Mouse (Mus musculus) lung, embryonic 14.5 days (tissue): Measurements from ENCODE around the gene Gm28635. TPM values are rescaled to one million over a fixed set of nuclear protein-coding genes. Genes with fewer than 3 reads are reported as not detected.

Source experiments
- ATAC-seq: fragments of 200-750 bp; cut with Nextera tagmentation; 2 replicates; pipeline ENCODE4 v1.8.0; 2017; ENCODE audit warnings: mild to moderate bottlenecking, moderate TSS enrichment, moderate library complexity; ENCODE audit not compliant: insufficient read depth
- DNase-seq: peaks from one replicate; pipeline ENCODE4 v3.0.0-alpha.2; 2015
- H3K27ac ChIP-seq: fragments of 300-500 bp; sonication (generic); 2 replicates; pipeline ENCODE4 v1.5.1; 2014; ENCODE audit warnings: low read depth, mild to moderate bottlenecking, moderate library complexity
- H3K27me3 ChIP-seq: fragments of 300-500 bp; sonication (generic); 2 replicates; pipeline ENCODE4 v1.6.1; 2014; ENCODE audit warnings: low read length, control low read depth; ENCODE audit not compliant: insufficient read depth
- H3K36me3 ChIP-seq: fragments of 300-500 bp; sonication (generic); 2 replicates; pipeline ENCODE4 v1.6.1; 2014; ENCODE audit warnings: control low read depth; ENCODE audit not compliant: insufficient read depth
- H3K4me1 ChIP-seq: fragments of 300-500 bp; sonication (generic); 2 replicates; pipeline ENCODE4 v1.6.1; 2014; ENCODE audit warnings: antibody characterized with exemption, control low read depth; ENCODE audit not compliant: insufficient read depth
- H3K4me2 ChIP-seq: fragments of 300-500 bp; sonication (generic); 2 replicates; pipeline ENCODE4 v1.6.1; 2014; ENCODE audit warnings: mild to moderate bottlenecking
- H3K4me3 ChIP-seq: fragments of 300-500 bp; sonication (generic); 2 replicates; pipeline ENCODE4 v1.5.1; 2014; ENCODE audit warnings: low read depth, low read length
- H3K9ac ChIP-seq: fragments of 300-500 bp; sonication (generic); 2 replicates; pipeline ENCODE4 v1.6.1; 2014
- H3K9me3 ChIP-seq: fragments of 300-500 bp; sonication (generic); 2 replicates; pipeline ENCODE4 v1.6.1; 2016; ENCODE audit warnings: low read depth, low read length, control low read depth
- CTCF ChIP-seq: IDR thresholded peaks from 2 replicates; pipeline ENCODE4 v1.5.1; 2016; ENCODE audit warnings: antibody characterized with exemption, low read depth
- WGBS: fragments of 180-500 bp; shearing (Covaris S2); extraction: QIAGEN DNeasy Blood & Tissue Kit; methylation state at CpG from one replicate; pipeline ENCODE4 v1.1.7; 2014; 5-methylcytosine and 5-hydroxymethylcytosine counted together
- polyA plus RNA-seq: library from polyadenylated mRNA; unstranded; fragments of >200 nt; fragmentation: Nextera tagmentation; extraction: Ambion mirVana; gene quantifications from 2 replicates; pipeline ENCODE4 v1.2.1, GENCODE M21; 2014

Gm28635 gene
- polyA plus RNA-seq, 1 experiment from 2014 or later = not detected

DNA sequence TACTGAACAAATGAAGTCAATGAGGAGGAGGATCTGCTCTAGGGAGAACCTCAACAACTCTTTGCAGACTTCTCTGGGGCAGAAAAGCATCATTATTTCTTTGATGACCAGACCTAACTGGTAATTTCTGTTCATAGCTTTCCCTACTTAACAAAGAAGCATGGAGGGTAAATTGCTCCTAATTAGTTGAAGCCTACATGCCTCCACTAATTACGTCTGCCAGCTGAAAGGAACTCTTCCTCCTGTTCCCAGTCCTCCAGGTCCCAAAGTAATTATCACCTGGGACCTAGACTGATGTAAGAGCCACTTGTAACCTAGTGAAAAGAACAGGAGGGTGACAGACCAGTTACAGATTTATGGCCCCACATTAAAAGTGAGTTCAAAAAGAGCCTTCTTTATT lies 29.7 kb upstream of the Gm28635 start:
- no peaks in the 10 kb centered on the region for H3K27me3 ChIP-seq
- H3K9ac ChIP-seq = no peak overlapping the region
- ATAC-seq (no peak), DNase-seq (no peak)
- H3K4me2 ChIP-seq = no peak overlapping the region
- H3K4me1 ChIP-seq = no peaks in the 10 kb centered on the region
- TF ChIP-seq CTCF = no peak
- H3K4me3 ChIP-seq = no peak overlapping the region
- H3K36me3 ChIP-seq = peaks cover 63% of the 10 kb centered on the region
- 75% methylated on average over 1 of the region's 1 CpGs for WGBS
- H3K27ac ChIP-seq = no peak overlapping the region
- H3K9me3 ChIP-seq = no peaks in the 10 kb centered on the region

DNA sequence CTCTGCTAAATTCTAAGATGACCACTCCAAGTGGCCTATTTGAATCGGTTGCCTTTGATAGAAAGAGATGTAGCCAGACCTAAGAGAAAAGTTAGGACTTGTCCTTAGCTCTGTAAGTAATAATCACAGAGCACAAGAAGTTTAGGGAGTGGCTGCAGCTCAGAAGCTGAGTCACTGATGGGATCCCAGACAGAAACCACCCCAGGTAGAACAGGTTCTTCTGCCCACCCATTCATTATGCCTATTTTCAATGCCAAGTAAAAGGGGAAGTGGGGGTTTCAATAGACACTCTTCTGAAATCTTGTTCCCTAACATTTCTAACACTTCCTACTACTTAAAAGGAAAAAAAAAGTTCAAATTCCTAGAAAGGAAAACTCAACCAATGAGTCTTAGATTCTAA lies 27.5 kb upstream of the Gm28635 start:
- no peaks in the 10 kb centered on the region for H3K4me1 ChIP-seq
- H3K9me3 ChIP-seq = no peaks in the 10 kb centered on the region
- no peak overlapping the region for H3K27ac ChIP-seq
- H3K36me3 ChIP-seq = peaks cover 59% of the 10 kb centered on the region
- TF ChIP-seq CTCF = no peak
- whole genome bisulfite sequencing = 89% methylated on average over 1 of the region's 1 CpGs
- no peak overlapping the region for H3K4me3 ChIP-seq
- no peaks in the 10 kb centered on the region for H3K27me3 ChIP-seq
- no peak overlapping the region for H3K4me2 ChIP-seq
- no peak overlapping the region for H3K9ac ChIP-seq
- ATAC-seq (no peak), DNase-seq (no peak)

DNA sequence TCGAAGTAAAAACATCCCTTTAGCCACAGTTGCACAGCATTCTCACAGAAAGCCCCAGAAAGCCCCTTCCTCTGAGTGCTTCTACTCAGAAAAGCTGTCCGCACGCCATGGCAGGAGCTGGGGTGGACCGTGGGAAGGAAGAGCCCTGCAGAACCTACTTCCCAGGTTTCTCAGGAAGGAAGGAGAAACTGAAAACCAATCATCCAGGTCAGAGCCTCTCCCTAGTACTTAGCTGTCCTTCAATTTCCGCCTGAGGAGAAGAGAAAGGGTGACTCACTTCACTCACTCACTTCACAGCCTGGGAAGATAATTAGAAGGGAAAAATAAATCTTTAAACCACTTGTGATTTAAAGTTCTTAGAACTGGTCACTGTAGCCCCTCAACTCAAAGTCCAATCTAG lies 26.5 kb upstream of the Gm28635 start:
- Histone ChIP-seq H3K27ac (no peak overlapping the region), H3K4me3 (no peak overlapping the region), H3K4me2 (no peak overlapping the region), H3K36me3 (peaks cover 50% of the 10 kb centered on the region), H3K4me1 (no peaks in the 10 kb centered on the region), H3K9me3 (no peaks in the 10 kb centered on the region), H3K9ac (no peak overlapping the region), H3K27me3 (no peaks in the 10 kb centered on the region)
- no peak for ATAC-seq
- WGBS = 82% methylated on average over 5 of the region's 5 CpGs
- DNase-seq = no peak
- no peak for TF ChIP-seq CTCF

DNA sequence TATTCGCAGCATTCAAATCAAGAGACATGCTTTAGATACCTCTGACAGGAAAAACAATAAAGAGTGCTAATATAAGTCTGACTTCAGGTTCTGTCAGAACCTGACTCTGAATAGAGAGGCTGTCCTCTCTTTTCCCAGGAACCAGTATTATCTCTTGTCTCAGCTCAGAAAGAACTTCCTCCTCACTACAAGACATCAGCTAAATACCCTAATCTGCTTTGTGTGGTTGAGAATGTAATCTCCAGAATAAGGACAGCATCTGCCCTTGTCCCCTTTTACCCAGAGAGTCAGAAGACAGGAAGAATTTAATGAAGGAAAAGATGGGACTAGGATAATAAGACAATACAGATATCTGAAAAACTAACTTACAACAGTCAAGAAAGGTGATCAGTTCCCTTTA lies 25.7 kb upstream of the Gm28635 start:
- H3K9ac ChIP-seq = no peak overlapping the region
- H3K27ac ChIP-seq = no peak overlapping the region
- H3K4me1 ChIP-seq = no peaks in the 10 kb centered on the region
- TF ChIP-seq CTCF = no peak
- H3K4me3 ChIP-seq = no peak overlapping the region
- ATAC-seq (no peak), DNase-seq (no peak)
- no peaks in the 10 kb centered on the region for H3K9me3 ChIP-seq
- H3K4me2 ChIP-seq = no peak overlapping the region
- WGBS = 93% methylated on average over 1 of the region's 1 CpGs
- H3K36me3 ChIP-seq = peaks cover 51% of the 10 kb centered on the region
- H3K27me3 ChIP-seq = no peaks in the 10 kb centered on the region

DNA sequence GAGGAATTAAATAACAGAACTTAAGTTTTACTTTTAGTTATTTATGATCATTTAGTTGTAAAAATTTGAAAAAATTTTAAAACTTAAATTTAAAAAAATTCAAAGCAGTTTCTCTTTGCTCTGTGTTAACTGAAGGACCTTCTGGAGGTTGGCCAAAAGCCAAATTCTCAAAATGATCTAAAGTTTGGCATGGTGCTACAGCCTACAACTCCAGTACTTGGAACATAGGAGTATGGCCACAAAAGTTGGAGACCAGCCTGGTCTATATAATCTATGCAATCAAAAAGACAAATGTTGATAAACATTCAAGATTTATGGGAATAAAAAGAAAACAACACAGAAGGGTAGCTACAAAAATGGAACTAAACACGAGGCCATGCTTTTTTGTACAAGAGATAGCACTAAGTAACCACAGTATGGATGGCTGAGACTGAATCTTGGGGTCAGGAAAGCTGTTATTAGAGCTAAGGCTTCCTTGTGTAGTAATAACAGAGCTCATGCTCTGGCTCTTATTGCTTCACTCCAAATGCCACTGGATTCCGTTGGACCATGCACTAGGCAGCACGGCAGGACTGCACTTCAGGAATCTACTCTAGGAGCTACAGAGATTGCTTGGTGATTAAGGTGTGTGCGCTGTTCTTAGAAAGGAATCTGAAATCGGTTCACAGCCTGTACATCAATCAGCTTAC lies 17.3 kb upstream of the Gm28635 start:
- Histone ChIP-seq H3K4me3 (no peak overlapping the region), H3K27me3 (no peaks in the 10 kb centered on the region), H3K4me1 (no peaks in the 10 kb centered on the region), H3K9me3 (no peaks in the 10 kb centered on the region), H3K36me3 (peaks cover 79% of the 10 kb centered on the region), H3K9ac (no peak overlapping the region), H3K27ac (no peak overlapping the region), H3K4me2 (no peak overlapping the region)
- ATAC-seq (peak; percentile 76), DNase-seq (peak; percentile 80)
- TF ChIP-seq CTCF = no peak
- WGBS = 76% methylated on average over 5 of the region's 5 CpGs

DNA sequence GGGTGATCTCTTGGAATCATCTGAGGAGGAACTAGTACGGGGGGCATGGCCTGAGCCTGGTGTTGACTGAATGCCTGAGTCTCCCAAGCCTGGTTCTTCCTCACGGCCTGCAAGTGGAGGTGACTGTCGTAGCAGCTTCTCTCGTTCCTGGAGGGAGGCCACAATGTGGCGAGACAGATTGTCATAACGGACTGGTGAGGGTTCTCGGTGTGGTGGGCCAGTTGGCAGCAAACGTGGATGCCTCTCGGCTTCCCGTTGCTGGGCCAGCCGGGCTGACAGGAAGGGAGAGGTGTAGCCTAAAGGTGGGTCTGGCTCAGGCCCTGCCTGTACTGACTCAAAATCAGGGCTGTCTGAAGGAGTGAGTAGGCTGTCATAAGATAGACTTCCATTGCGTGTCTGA lies 12.2 kb upstream of the Gm28635 start:
- ATAC-seq (no peak), DNase-seq (no peak)
- Histone ChIP-seq H3K4me1 (no peaks in the 10 kb centered on the region), H3K4me2 (no peak overlapping the region), H3K9ac (no peak overlapping the region), H3K4me3 (no peak overlapping the region), H3K9me3 (no peaks in the 10 kb centered on the region), H3K27me3 (no peaks in the 10 kb centered on the region), H3K36me3 (peaks cover 93% of the 10 kb centered on the region), H3K27ac (no peak overlapping the region)
- TF ChIP-seq CTCF = no peak
- WGBS = 90% methylated on average over 12 of the region's 12 CpGs

DNA sequence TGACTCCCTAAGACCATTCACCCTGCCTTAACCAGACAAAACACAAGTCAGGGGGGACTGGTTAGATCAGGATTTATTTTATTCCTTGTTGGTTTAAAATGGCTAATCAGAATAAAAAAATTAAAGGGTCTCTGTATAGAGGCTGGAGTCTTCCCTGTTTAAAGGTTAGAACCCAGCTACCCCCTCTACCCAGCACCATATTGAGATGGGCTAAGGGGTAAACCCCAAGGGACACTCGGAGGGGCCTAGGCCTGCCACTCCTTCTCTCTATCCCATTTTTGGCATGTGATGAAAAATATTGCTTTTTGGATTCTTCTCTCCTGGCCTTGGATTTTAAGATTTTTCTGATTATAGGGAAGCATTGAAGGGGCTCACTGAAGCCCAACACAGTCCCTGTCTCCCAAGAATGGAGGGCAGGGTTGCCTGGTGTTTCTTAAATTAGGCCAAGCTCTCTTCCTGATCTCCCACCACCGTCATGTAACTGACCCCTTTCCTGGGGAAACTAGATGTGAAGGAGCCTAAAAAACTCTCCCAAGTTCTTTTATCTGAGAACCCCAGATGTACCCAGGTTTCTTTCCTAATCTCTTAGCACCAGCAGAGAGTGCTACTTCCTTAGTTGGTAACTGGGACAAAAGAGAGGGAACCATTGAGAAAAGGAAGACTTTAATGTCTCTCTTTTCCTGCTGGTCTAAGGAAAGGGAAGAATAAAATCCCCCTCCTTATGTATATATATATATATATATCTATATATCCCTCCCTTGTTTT lies 10.4 kb upstream of the Gm28635 start:
- H3K4me1 ChIP-seq = no peaks in the 10 kb centered on the region
- H3K4me3 ChIP-seq = no peak overlapping the region
- no peaks in the 10 kb centered on the region for H3K27me3 ChIP-seq
- no peak for ATAC-seq
- H3K9me3 ChIP-seq = no peaks in the 10 kb centered on the region
- 83% methylated on average over 2 of the region's 2 CpGs for whole genome bisulfite sequencing
- no peak overlapping the region for H3K4me2 ChIP-seq
- DNase-seq = no peak
- H3K9ac ChIP-seq = no peak overlapping the region
- peaks cover 87% of the 10 kb centered on the region for H3K36me3 ChIP-seq
- H3K27ac ChIP-seq = no peak overlapping the region
- TF ChIP-seq CTCF = no peak
